Mouse (Mus musculus) embryonic facial prominence, embryonic 14.5 days (tissue): ENCODE measurements at regions not wholly inside any gene's neighbourhood (a gene's known extent, or its start where the extent isn't known, plus 50 kb on each side); places are given as distances from the start of the nearest gene placed in this dataset.

Experiments used
- ATAC-seq: fragments of 200-750 bp; cut with Nextera tagmentation; 2 replicates; pipeline ENCODE4 v1.8.0; 2017; ENCODE audit warnings: low read depth, moderate number of reproducible peaks, moderate TSS enrichment
- DNase-seq: peaks from one replicate; pipeline ENCODE4 v3.0.0-alpha.2; 2015; ENCODE audit warnings: low spot score
- H3K27ac ChIP-seq: fragments of 300-500 bp; sonication (generic); replicated peaks from 2 replicates; pipeline ENCODE4 v1.5.1; 2014; ENCODE audit warnings: low read depth, mild to moderate bottlenecking, low read length, moderate library complexity
- H3K27me3 ChIP-seq: fragments of 300-500 bp; sonication (generic); replicated peaks from 2 replicates; pipeline ENCODE4 v1.6.1; 2014; ENCODE audit warnings: low read length; ENCODE audit not compliant: control insufficient read depth, insufficient read depth
- H3K36me3 ChIP-seq: fragments of 300-500 bp; sonication (generic); 2 replicates; pipeline ENCODE4 v1.6.1; 2014; ENCODE audit warnings: low read length, mixed read lengths; ENCODE audit not compliant: control insufficient read depth, insufficient read depth
- H3K4me1 ChIP-seq: fragments of 300-500 bp; sonication (generic); 2 replicates; pipeline ENCODE4 v1.6.1; 2014; ENCODE audit warnings: antibody characterized with exemption, low read length; ENCODE audit not compliant: control insufficient read depth, insufficient read depth
- H3K4me2 ChIP-seq: fragments of 300-500 bp; sonication (generic); 2 replicates; pipeline ENCODE4 v1.6.1; 2014; ENCODE audit warnings: low read depth, mild to moderate bottlenecking, low read length, moderate library complexity, mixed read lengths
- H3K4me3 ChIP-seq: fragments of 300-500 bp; sonication (generic); 2 replicates; pipeline ENCODE4 v1.5.1; 2014; ENCODE audit warnings: low read depth, mild to moderate bottlenecking, low read length
- H3K9ac ChIP-seq: fragments of 300-500 bp; sonication (generic); 2 replicates; pipeline ENCODE4 v1.6.1; 2014; ENCODE audit warnings: low read depth, mild to moderate bottlenecking, low read length, moderate library complexity, mixed read lengths
- H3K9me3 ChIP-seq: fragments of 300-500 bp; sonication (generic); 2 replicates; pipeline ENCODE4 v1.6.1; 2016; ENCODE audit warnings: low read length; ENCODE audit not compliant: control insufficient read depth
- WGBS: fragments of 180-500 bp; shearing (Covaris S2); extraction: QIAGEN DNeasy Blood & Tissue Kit; methylation state at CpG from one replicate; pipeline ENCODE4 v1.1.7; 2014; 5-methylcytosine and 5-hydroxymethylcytosine counted together

GRCm38 (mm10) chr15:26051415-26051814 is 67.2 kb downstream of the Zfp622 start:
- Histone ChIP-seq H3K27me3 (no peaks in the 10 kb centered on the region), H3K27ac (no peak overlapping the region), H3K4me3 (no peak overlapping the region), H3K36me3 (no peaks in the 10 kb centered on the region), H3K9ac (no peak overlapping the region), H3K9me3 (no peaks in the 10 kb centered on the region), H3K4me2 (no peak overlapping the region), H3K4me1 (no peaks in the 10 kb centered on the region)
- ATAC-seq = no peak
- no peak for DNase-seq
- WGBS = 79% methylated on average over 2 of the region's 2 CpGs

GRCm38 (mm10) chr15:26052720-26053316 is 68.7 kb downstream of the Zfp622 start:
- no peaks in the 10 kb centered on the region for H3K9me3 ChIP-seq

GRCm38 (mm10) chr15:26058019-26058418 is 73.9 kb downstream of the Zfp622 start:
- Histone ChIP-seq H3K4me1 (no peaks in the 10 kb centered on the region), H3K9me3 (no peaks in the 10 kb centered on the region), H3K9ac (no peak overlapping the region), H3K36me3 (no peaks in the 10 kb centered on the region), H3K4me3 (no peak overlapping the region), H3K4me2 (no peak overlapping the region), H3K27ac (no peak overlapping the region), H3K27me3 (no peaks in the 10 kb centered on the region)
- DNase-seq (peak; percentile 56), ATAC-seq (peak; percentile 85; the same call in 1 of the 2 replicates)
- 63% methylated on average over 3 of the region's 3 CpGs for WGBS

More at GRCm38 (mm10) chr15:26052720-26053316, 68.7 kb downstream of the Zfp622 start:
- Histone ChIP-seq H3K4me1 (no peaks in the 10 kb centered on the region), H3K36me3 (no peaks in the 10 kb centered on the region), H3K27ac (no peak overlapping the region), H3K4me2 (no peak overlapping the region), H3K9ac (no peak overlapping the region), H3K4me3 (no peak overlapping the region), H3K27me3 (no peaks in the 10 kb centered on the region)
- ATAC-seq = no peak
- DNase-seq = no peak
- 72% methylated on average over 4 of the region's 4 CpGs for WGBS

DNA sequence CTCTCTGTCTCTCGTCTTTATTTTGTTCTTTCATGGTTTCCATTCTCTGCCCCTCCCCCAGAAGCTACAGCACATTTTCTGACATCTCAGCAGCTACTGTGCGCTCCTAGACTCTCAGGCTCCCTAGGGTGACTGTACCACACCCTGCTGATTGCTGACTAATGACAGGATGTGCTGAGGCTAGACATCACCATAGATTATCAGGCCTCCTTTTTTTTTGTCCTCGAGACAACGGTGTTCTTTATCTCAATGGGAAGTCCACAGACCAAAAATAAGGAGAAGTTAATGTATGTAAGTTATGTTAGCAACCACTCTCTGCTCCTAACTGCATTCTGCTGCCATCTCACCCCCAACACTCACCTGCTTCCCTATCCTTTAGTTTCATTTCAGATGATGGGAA is 116.0 kb downstream of the Zfp622 start:
- no peak overlapping the region for H3K4me3 ChIP-seq
- H3K27me3 ChIP-seq = no peaks in the 10 kb centered on the region
- H3K36me3 ChIP-seq = no peaks in the 10 kb centered on the region
- H3K27ac ChIP-seq = no peak overlapping the region
- no peak for ATAC-seq
- no peaks in the 10 kb centered on the region for H3K9me3 ChIP-seq
- no peak for DNase-seq
- no peaks in the 10 kb centered on the region for H3K4me1 ChIP-seq
- WGBS = 51% methylated on average over 4 of the region's 4 CpGs
- no peak overlapping the region for H3K4me2 ChIP-seq
- H3K9ac ChIP-seq = no peak overlapping the region

DNA sequence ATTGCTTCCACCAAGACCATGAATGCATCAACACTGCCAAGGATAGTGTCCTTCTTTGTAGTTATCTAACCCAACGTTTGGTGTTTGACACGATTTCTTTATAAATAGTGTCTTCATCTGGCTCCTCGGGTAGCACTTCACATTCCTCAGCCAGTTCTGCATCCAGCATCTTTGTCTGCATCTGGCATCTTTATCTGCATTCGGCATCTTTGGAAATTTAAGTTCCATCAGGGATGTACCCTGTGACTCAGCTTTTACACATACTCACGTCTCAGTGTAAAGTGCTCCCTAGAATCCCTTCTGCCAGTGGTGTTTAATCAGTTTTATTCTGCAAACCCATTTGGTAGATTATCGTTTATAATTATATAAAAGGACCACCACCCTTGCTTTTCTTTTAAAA is 123.8 kb downstream of the Zfp622 start:
- Histone ChIP-seq H3K4me2 (no peak overlapping the region), H3K4me1 (no peaks in the 10 kb centered on the region), H3K27ac (no peak overlapping the region), H3K27me3 (no peaks in the 10 kb centered on the region), H3K36me3 (no peaks in the 10 kb centered on the region), H3K4me3 (no peak overlapping the region), H3K9ac (no peak overlapping the region), H3K9me3 (no peaks in the 10 kb centered on the region)
- 87% methylated on average over 6 of the region's 6 CpGs for WGBS
- ATAC-seq (no peak), DNase-seq (no peak)

GRCm38 (mm10) chr15:26144197-26144596 is 160.0 kb downstream of the Zfp622 start:
- Histone ChIP-seq H3K4me1 (no peaks in the 10 kb centered on the region), H3K4me2 (no peak overlapping the region), H3K4me3 (no peak overlapping the region), H3K9ac (no peak overlapping the region), H3K9me3 (no peaks in the 10 kb centered on the region), H3K27me3 (no peaks in the 10 kb centered on the region), H3K27ac (no peak overlapping the region), H3K36me3 (no peaks in the 10 kb centered on the region)
- 41% methylated on average over 2 of the region's 2 CpGs for WGBS
- no peak for ATAC-seq
- no peak for DNase-seq

DNA sequence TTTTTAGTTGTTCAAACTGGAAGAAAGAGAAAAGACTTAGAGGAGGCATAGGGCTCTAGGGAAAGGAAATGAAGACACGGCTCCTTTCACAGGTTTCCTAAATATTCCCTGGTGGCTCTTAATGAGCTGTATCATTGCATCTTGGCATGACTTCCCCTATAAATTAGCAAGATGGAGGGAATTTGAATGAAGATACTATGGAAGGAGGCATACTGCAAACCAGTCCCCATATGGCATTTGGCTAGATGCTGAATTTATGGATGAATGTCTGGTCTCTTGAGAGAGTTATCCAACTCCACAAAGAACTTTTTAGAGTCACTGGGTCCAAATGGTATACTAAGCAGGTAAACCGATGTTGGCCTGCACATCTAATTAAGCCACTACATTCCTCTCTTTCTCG is 150.3 kb upstream of the March11 start:
- no peak overlapping the region for H3K4me2 ChIP-seq
- no peaks in the 10 kb centered on the region for H3K9me3 ChIP-seq
- 82% methylated on average over 3 of the region's 3 CpGs for WGBS
- H3K4me3 ChIP-seq = no peak overlapping the region
- no peaks in the 10 kb centered on the region for H3K27me3 ChIP-seq
- no peak overlapping the region for H3K27ac ChIP-seq
- H3K36me3 ChIP-seq = no peaks in the 10 kb centered on the region
- DNase-seq (no peak), ATAC-seq (no peak)
- H3K9ac ChIP-seq = no peak overlapping the region
- H3K4me1 ChIP-seq = no peaks in the 10 kb centered on the region

DNA sequence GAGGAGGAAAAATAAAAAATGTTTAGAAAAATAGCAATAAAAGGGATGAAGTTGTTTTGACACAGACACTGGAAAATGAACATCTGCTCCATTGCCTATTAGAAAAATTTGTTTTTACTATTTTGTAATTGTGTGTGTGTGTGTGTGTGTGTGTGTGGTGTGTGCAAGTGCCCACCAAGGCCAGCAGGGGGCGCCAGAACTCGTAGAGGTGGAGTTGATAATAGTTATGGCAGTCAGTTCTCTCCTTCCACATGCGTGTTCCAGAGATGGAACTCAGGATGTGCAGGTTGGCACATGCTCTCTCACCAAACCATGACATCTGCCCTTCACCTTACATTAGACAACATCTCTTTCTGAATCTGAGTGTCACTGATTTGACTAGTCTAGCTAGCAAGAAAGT is 123.9 kb upstream of the March11 start:
- Histone ChIP-seq H3K9ac (no peak overlapping the region), H3K4me2 (no peak overlapping the region), H3K4me3 (no peak overlapping the region), H3K36me3 (no peaks in the 10 kb centered on the region), H3K4me1 (no peaks in the 10 kb centered on the region), H3K27me3 (no peaks in the 10 kb centered on the region), H3K9me3 (no peaks in the 10 kb centered on the region), H3K27ac (no peak overlapping the region)
- WGBS = 52% methylated on average over 3 of the region's 3 CpGs
- ATAC-seq (no peak), DNase-seq (no peak)

- Histone ChIP-seq H3K27ac (no peak overlapping the region), H3K36me3 (no peaks in the 10 kb centered on the region), H3K9me3 (no peaks in the 10 kb centered on the region), H3K9ac (no peak overlapping the region), H3K27me3 (no peaks in the 10 kb centered on the region), H3K4me2 (no peak overlapping the region), H3K4me1 (no peaks in the 10 kb centered on the region), H3K4me3 (no peak overlapping the region)
- 92% methylated on average over 1 of the region's 1 CpGs for WGBS
- ATAC-seq = no peak
- DNase-seq = no peak
Measured at GRCm38 (mm10) chr15:26195576-26195975, 113.3 kb upstream of the March11 start.
